Mouse (Mus musculus) midbrain, embryonic 14.5 days (tissue): ENCODE measurements around the gene Itgad. TPM values are rescaled to one million over a fixed set of nuclear protein-coding genes. Genes with fewer than 3 reads are reported as not detected.

Experiments used
- ATAC-seq: fragments of 200-750 bp; cut with Nextera tagmentation; 2 replicates; pipeline ENCODE4 v1.8.0; 2017; ENCODE audit warnings: moderate number of reproducible peaks, moderate library complexity; ENCODE audit not compliant: low FRiP score, low TSS enrichment
- DNase-seq: peaks from one replicate; pipeline ENCODE4 v3.0.0-alpha.2; 2015
- H3K27ac ChIP-seq: fragments of 300-500 bp; sonication (generic); replicated peaks from 2 replicates; pipeline ENCODE4 v1.5.1; 2014; ENCODE audit warnings: mild to moderate bottlenecking, low read depth, low read length, moderate library complexity
- H3K27me3 ChIP-seq: fragments of 300-500 bp; sonication (generic); 2 replicates; pipeline ENCODE4 v1.6.1; 2014; ENCODE audit warnings: low read length, control low read depth, mixed read lengths; ENCODE audit not compliant: control insufficient read depth, insufficient read depth
- H3K36me3 ChIP-seq: fragments of 300-500 bp; sonication (generic); 2 replicates; pipeline ENCODE4 v1.6.1; 2014; ENCODE audit warnings: low read length, control low read depth; ENCODE audit not compliant: control insufficient read depth, insufficient read depth
- H3K4me1 ChIP-seq: fragments of 300-500 bp; sonication (generic); 2 replicates; pipeline ENCODE4 v1.6.1; 2014; ENCODE audit warnings: mild to moderate bottlenecking, antibody characterized with exemption, low read length, control low read depth; ENCODE audit not compliant: control insufficient read depth, insufficient read depth
- H3K4me2 ChIP-seq: fragments of 300-500 bp; sonication (generic); 2 replicates; pipeline ENCODE4 v1.6.1; 2014; ENCODE audit warnings: mild to moderate bottlenecking, low read length, moderate library complexity
- H3K4me3 ChIP-seq: fragments of 300-500 bp; sonication (generic); replicated peaks from 2 replicates; pipeline ENCODE4 v1.5.1; 2014; ENCODE audit warnings: low read depth, low read length
- H3K9ac ChIP-seq: fragments of 300-500 bp; sonication (generic); replicated peaks from 2 replicates; pipeline ENCODE4 v1.6.1; 2014; ENCODE audit warnings: mild to moderate bottlenecking, low read length, moderate library complexity
- H3K9me3 ChIP-seq: fragments of 300-500 bp; sonication (generic); 2 replicates; pipeline ENCODE4 v1.6.1; 2016; ENCODE audit warnings: low read length, control low read depth, mixed read lengths; ENCODE audit not compliant: control insufficient read depth
- WGBS: fragments of 180-500 bp; shearing (Covaris S2); extraction: QIAGEN DNeasy Blood & Tissue Kit; methylation state at CpG from one replicate; pipeline ENCODE4 v1.1.7; 2014; 5-methylcytosine and 5-hydroxymethylcytosine counted together
- polyA plus RNA-seq: library from polyadenylated mRNA; unstranded; fragments of >200 nt; fragmentation: Nextera tagmentation; extraction: Ambion mirVana; gene quantifications from 2 replicates; pipeline ENCODE4 v1.2.1, GENCODE M21; 2014

Gene Itgad
- polyA plus RNA-seq, 1 experiment from 2014 or later: not detected

- Histone ChIP-seq H3K36me3 (no peaks in the 10 kb centered on the region), H3K27ac (no peak overlapping the region), H3K4me1 (no peaks in the 10 kb centered on the region), H3K9ac (no peak overlapping the region), H3K9me3 (no peaks in the 10 kb centered on the region), H3K4me2 (no peak overlapping the region), H3K27me3 (no peaks in the 10 kb centered on the region), H3K4me3 (no peak overlapping the region)
- ATAC-seq: no peak
- no peak for DNase-seq
- 88% methylated on average over 6 of the region's 6 CpGs for WGBS
These were observed 34.3 kb upstream of the Itgad start for GRCm38 (mm10) chr7:128119726-128120490.

GRCm38 (mm10) chr7:128128741-128129720 is 25.1 kb upstream of the Itgad start, which contains the start of gene Itgax:
Itgax (plus strand) TSS chr7:128129547.
- DNase-seq (no peak), ATAC-seq (no peak)
- no peak within 1 kb of the TSS for H3K9ac ChIP-seq
- 82% methylated on average over 8 of the region's 8 CpGs for WGBS
- H3K4me3 ChIP-seq: no peak within 1 kb of the TSS
- H3K27ac ChIP-seq: no peak within 1 kb of the TSS
- no peak within 1 kb of the TSS for H3K4me2 ChIP-seq
- H3K36me3 ChIP-seq: no peaks in the 10 kb centered on the region
- no peaks in the 10 kb centered on the region for H3K27me3 ChIP-seq
- H3K9me3 ChIP-seq: no peaks in the 10 kb centered on the region
- H3K4me1 ChIP-seq: no peaks in the 10 kb centered on the region

GRCm38 (mm10) chr7:128132148-128132547 is 22.0 kb upstream of the Itgad start:
- ATAC-seq (no peak), DNase-seq (no peak)
- Histone ChIP-seq H3K4me2 (no peak overlapping the region), H3K4me3 (no peak overlapping the region), H3K27me3 (no peaks in the 10 kb centered on the region), H3K4me1 (no peaks in the 10 kb centered on the region), H3K36me3 (no peaks in the 10 kb centered on the region), H3K27ac (no peak overlapping the region), H3K9ac (no peak overlapping the region), H3K9me3 (no peaks in the 10 kb centered on the region)
- 89% methylated on average over 5 of the region's 5 CpGs for WGBS

- Histone ChIP-seq H3K27ac (no peak overlapping the region), H3K27me3 (no peaks in the 10 kb centered on the region), H3K4me2 (no peak overlapping the region), H3K4me3 (no peak overlapping the region), H3K4me1 (no peaks in the 10 kb centered on the region), H3K9ac (no peak overlapping the region), H3K9me3 (no peaks in the 10 kb centered on the region), H3K36me3 (no peaks in the 10 kb centered on the region)
- WGBS: 87% methylated on average over 2 of the region's 2 CpGs
- DNase-seq (no peak), ATAC-seq (no peak)
These were observed 20.6 kb upstream of the Itgad start for GRCm38 (mm10) chr7:128133596-128133995.

- H3K9me3 ChIP-seq: no peaks in the 10 kb centered on the region
- no peak overlapping the region for H3K4me2 ChIP-seq
- DNase-seq: no peak
- no peaks in the 10 kb centered on the region for H3K4me1 ChIP-seq
- H3K27me3 ChIP-seq: no peaks in the 10 kb centered on the region
- H3K27ac ChIP-seq: no peak overlapping the region
- H3K4me3 ChIP-seq: no peak overlapping the region
- H3K36me3 ChIP-seq: no peaks in the 10 kb centered on the region
- ATAC-seq: no peak
- no peak overlapping the region for H3K9ac ChIP-seq
- WGBS: 57% methylated on average over 4 of the region's 4 CpGs
These were observed 17.2 kb upstream of the Itgad start for GRCm38 (mm10) chr7:128136927-128137326.

GRCm38 (mm10) chr7:128139611-128140010 is 14.6 kb upstream of the Itgad start:
- Histone ChIP-seq H3K27me3 (no peaks in the 10 kb centered on the region), H3K4me2 (no peak overlapping the region), H3K9ac (no peak overlapping the region), H3K27ac (no peak overlapping the region), H3K4me1 (no peaks in the 10 kb centered on the region), H3K36me3 (no peaks in the 10 kb centered on the region), H3K9me3 (no peaks in the 10 kb centered on the region), H3K4me3 (no peak overlapping the region)
- 90% methylated on average over 6 of the region's 6 CpGs for WGBS
- ATAC-seq: no peak
- no peak for DNase-seq

- Histone ChIP-seq H3K36me3 (no peaks in the 10 kb centered on the region), H3K27me3 (no peaks in the 10 kb centered on the region), H3K9ac (no peak overlapping the region), H3K4me3 (no peak overlapping the region), H3K9me3 (no peaks in the 10 kb centered on the region), H3K27ac (no peak overlapping the region), H3K4me2 (no peak overlapping the region), H3K4me1 (no peaks in the 10 kb centered on the region)
- DNase-seq: no peak
- no peak for ATAC-seq
- WGBS: 92% methylated on average over 8 of the region's 8 CpGs
These were observed 3.2 kb upstream of the Itgad start for GRCm38 (mm10) chr7:128150970-128151369.

- ATAC-seq: no peak
- H3K4me1 ChIP-seq: no peaks in the 10 kb centered on the region
- no peaks in the 10 kb centered on the region for H3K36me3 ChIP-seq
- H3K9ac ChIP-seq: no peak overlapping the region
- H3K4me3 ChIP-seq: no peak overlapping the region
- WGBS: 43% methylated on average over 10 of the region's 10 CpGs
- H3K4me2 ChIP-seq: no peak overlapping the region
- no peak overlapping the region for H3K27ac ChIP-seq
- no peaks in the 10 kb centered on the region for H3K27me3 ChIP-seq
- H3K9me3 ChIP-seq: no peaks in the 10 kb centered on the region
- no peak for DNase-seq
These were observed 748 bp downstream of the Itgad start for GRCm38 (mm10) chr7:128154924-128155323.
